Mouse (Mus musculus) kidney, adult 18-20 months (tissue): ENCODE data around the gene Nkapd1.
"Not testable (repeated sequence)": the region's sequence is repeated elsewhere in the genome, so short reads cannot be mapped to it uniquely, and the experiment has no call there.

ENCODE experiments used
- DNase-seq: peaks from one replicate; pipeline ENCODE4 v3.0.0; 2021

The Nkapd1 gene

GRCm38 (mm10) chr9:50616766-50617603, at the start of gene Nkapd1, which contains the start of gene Pih1d2:
Gene Nkapd1, minus strand, starts transcription at chr9:50617464.
Gene Pih1d2, plus strand, starts transcription at chr9:50617321.
- peak; percentile 92 for DNase-seq

- DNase-seq: no peak
These were observed 49.2 kb upstream of the Nkapd1 start for GRCm38 (mm10) chr9:50666442-50666841.

- no peak for DNase-seq
These were observed 47.6 kb upstream of the Nkapd1 start for GRCm38 (mm10) chr9:50664826-50665225.

- DNase-seq: peak; percentile 61
These were observed 43.2 kb upstream of the Nkapd1 start for GRCm38 (mm10) chr9:50660431-50660830.

DNA sequence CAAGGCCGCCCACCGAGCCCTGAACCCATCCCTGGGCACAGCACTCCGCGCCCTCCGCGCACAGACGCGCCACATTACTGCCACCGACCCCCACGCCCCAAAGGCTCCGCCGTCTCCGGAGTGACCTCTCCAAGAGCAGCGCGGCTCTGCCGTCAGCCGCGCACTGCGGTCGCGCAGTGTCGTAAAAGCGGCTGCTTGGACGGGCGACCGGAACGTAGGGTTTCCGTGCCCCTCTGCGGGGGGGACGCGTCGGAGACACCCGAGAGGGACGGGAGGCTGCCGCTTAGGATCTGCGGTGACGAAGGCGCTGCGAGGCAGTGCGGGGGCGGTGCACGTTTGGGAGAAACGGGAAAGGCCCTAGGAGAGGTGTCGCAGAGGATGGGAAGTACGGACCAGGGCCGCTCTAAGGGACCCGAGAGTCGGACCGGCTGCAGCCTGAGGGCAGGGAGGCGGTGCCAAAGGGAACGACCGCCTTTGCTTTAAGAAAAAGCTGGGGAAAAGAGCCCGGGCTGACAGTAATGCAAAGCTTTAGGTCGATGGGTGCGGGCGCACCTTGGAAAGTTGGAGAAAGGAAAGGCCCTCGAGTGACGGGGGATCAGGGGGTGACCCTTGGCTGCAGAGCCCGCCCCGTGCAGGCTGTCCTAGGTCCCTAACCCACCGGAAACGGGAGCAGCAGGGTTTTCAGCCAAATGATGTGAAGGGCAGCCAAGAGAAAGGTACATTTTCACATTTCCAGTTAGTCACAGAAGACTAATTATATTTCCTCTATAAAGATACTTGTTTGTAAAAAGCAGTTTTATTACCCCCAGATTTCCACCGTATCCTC, 42.3 kb upstream of the Nkapd1 start, which contains the start of gene Dlat:
Dlat (minus strand) TSS at position 389 of the 826 bp plus-strand sequence.
- DNase-seq: peak; percentile 91

DNA sequence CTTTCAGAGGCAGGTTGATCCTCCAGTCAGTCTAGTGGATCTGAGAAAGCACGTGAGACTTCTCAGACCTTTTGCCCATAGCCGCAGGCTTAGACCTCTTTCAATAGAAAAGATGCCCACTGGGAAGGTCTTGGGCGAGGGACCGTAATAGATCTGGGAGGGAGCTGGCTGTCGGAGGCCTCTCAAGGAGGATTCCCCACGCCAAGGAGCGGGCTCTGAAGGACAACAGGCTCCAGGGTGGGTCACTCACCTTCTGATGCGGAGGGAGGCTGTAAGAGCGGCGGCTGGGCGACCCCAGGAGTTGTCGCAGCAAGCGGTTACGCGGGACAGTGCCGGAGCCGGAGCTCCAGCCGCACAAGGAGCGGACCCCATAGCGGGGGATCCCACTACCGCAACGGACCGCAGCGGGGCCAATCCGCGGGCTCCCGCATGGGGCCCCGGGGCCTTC, 41.7 kb upstream of the Nkapd1 start:
- DNase-seq: no peak

DNA sequence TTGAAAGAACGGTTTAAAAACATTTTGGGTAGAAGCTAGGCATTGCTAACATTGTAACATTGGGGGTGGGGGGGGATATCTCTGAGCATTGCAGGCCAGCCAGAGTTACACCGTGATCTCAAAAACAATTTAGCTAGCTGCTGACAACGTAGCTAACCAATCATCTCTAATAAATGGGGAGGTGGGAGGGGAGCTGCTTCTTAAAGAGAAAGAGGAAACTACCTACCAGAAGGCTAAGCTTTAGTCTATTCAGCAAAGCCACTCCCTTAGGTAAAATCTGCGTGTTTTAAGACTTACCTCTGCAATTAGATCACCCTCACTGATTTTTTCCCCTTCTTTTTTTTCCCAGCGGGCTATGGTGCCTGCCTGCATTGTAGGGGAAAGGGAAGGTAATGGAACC, 41.1 kb upstream of the Nkapd1 start:
- no peak for DNase-seq

DNA sequence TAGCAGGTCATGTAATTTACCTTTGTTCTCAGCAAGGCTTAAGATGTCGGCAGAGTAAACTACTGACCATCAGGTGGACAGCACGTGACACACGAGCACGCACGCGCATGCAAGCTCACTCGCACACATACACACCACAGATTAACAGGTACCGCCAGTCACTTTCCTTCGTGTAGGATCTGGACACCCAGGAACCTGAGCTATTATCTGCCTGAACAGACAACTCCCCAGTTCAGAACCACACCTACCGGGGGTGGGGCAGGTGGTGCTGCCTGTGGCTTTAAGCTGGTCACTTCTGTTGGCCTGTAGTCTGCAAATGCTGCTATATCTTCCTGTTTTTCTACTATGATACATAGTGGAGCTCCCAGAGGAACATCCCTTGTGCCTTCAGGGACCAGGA, 33.2 kb upstream of the Nkapd1 start:
- DNase-seq: no peak

DNA sequence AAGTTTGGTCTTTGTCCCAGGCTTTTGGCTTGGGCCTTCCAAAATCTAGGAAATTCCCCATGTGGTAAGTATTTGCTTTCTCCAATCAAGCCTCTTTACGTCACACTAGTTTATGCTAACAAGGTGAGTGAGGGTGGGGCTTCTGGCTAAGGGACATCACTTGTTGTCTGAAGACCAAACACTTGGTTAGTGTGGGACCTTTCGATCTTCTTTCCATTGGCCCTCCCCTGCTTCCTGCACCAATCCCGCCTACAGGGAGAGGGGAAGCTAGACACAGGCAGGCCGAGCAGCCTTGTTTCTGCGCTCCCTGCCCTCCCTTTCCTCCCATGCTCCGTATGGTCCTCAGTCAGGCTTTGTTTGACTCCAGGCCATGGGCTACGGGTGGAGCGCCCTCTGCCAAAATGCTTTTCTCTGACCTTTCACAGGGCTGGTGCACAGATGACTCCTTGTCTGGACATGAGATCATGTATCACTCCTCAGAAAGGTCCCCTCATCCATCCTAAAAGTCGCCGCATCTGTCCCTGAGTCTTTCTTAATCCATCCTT, 29.6 kb upstream of the Nkapd1 start:
- DNase-seq: no peak

DNA sequence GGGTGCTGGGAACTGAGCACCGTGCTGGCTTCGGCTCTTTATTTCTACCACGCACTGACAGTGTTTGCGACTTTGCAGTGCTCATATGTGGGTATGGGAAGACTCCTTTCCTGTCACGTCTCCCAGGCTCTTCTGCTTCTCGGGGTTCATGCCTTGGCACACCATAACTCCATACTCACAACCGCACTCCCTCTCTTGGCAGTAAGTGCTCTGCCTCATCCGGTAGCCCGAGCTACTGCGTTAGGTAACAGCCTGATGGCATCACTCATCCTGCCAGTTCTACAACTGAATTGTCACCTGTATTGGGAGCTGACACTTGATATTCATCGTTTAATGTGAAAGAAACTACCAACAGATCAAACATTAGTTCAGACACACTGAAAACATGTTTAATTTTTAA, 17.0 kb upstream of the Nkapd1 start:
- no peak for DNase-seq

DNA sequence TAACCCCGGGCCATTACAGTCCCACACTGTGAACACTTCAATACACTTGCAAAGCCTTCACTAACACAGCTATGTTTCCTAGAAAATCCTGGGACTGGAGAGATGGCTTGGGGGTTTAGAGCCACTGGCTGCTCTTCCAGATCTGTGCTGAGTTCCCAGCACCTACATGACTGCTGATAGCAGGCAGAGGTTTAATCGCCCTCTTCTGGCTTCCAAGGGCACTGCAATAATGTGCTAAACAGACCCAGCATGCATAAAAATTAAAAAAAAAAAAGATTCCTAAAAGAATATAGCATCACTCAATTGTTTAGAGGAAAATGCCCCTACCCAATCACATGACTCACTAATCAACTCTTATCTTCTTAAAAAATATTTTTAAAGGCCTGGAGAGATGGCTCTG, 15.8 kb upstream of the Nkapd1 start:
- DNase-seq: no peak

DNA sequence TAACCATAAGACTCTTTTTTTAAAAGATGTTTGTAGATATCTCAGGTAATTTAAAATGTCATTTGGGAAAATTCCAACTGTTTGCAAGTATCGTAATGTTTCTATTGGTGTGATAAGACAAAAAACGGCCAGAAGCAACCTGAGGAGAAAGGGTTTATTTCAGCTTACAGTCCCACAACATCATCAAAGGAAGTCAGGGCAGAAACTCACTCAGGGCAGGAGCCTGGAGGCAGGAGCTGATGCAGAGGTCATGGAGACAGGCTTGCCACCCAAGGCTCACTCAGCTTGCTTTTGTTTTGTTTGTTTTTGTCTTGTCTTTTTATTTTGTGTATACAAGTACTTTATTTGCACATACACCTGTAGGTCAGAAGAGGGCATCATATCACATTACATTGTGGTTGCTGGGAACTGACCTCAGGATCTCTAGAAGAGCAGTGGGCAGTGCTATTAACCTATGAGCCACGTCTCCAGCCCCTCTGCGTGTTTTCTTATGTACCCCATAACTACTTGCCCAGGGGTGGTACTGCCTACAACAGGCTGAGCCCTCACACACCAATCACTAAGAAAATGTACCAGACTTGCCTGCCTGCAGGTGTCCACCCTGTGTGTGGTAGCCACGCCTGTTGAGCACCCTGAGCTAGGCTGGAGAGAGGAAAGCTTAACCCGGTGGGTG, 14.9 kb upstream of the Nkapd1 start:
- DNase-seq: no peak

GRCm38 (mm10) chr9:50630903-50631302, 13.6 kb upstream of the Nkapd1 start:
- DNase-seq: not testable (repeated sequence)

DNA sequence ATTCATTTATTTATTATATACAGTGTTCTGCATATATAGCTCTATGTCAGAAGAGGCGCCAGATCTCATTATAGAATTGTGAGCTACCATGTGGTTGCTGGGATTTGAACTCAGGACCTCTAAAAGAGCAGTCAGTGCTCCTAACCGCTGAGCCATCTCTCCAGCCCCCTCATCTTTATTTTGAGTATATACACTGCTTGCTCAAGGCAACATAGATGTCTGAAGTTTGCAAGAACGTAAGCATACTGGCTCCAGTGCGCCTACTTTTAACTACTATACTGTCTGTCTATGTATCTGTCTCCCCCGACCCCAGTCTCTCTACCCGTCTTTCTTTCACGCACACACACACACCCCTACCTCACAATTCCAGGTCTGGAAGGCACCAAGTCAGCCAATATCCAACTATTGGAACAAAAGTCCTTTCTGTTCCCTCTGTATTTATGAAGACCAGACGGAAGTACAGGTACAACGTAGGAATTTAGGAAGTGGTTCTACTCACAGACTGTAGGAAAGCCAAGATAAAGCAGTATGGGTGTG, 598 bp upstream of the Nkapd1 start:
- DNase-seq: no peak

DNA sequence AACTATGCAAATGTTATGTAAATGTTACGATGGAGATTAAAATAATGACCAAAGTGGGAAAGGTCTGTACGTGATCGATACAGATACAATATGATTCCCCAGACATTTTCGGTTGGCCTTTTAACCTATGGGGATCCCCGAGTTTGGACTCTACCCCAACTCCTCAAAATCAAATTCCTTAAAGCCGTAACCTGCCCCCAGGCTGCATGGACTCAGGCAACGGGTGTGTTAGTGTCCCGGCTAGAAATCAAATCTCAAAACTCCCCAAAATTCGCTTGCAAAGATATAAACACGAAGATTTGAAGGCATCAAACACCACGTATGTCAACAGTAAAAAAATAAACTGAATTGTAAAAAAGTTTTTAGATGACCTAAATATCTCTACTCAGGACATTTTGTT, 1.1 kb downstream of the Nkapd1 start:
- DNase-seq: no peak

GRCm38 (mm10) chr9:50612115-50612514, 5.1 kb downstream of the Nkapd1 start:
- no peak for DNase-seq

DNA sequence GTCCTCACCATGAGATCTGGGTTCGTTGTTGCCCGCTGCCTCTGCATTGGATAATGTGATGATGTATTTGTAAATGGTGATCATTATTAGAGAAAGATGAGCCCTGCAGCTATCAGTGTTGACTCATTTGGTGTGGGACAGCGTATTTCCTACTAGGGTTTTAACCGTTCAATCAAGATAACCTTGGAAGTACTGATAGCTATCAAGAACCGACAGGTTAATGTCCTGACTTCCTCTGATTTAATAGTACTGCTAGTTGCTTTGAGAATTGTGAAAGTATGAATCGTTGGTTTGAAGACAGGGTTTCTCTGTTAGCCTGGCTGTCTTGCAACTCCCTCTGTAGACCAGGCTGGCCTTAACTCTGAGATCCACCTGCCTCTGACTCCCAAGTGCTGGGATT, 12.9 kb downstream of the Nkapd1 start:
- no peak for DNase-seq

DNA sequence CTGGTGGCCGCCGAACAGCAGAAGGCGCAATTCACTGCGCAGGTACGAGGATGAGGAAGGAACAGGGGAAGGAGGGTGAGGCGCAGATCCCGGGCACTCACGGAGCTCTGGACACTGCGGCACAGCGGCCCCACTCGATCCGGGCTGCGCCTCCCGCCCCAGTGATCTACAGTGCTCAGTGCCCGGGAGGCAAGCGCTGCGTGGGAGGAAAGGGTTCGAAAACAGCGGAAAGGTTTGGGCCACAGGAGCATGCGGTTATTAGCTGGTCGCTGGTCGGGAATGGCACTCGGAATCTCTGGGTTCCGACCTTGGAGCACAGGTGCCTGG, 13.3 kb downstream of the Nkapd1 start:
- DNase-seq: no peak

- peak; percentile 95 for DNase-seq
These were observed 13.9 kb downstream of the Nkapd1 start, which contains the start of the genes Sdhd and Timm8b for GRCm38 (mm10) chr9:50603189-50603997. Gene Sdhd, minus strand, starts transcription at chr9:50603812. Gene Timm8b, plus strand, starts transcription at chr9:50603910.

GRCm38 (mm10) chr9:50602055-50602845, 15.0 kb downstream of the Nkapd1 start:
- peak; percentile 23 for DNase-seq

DNA sequence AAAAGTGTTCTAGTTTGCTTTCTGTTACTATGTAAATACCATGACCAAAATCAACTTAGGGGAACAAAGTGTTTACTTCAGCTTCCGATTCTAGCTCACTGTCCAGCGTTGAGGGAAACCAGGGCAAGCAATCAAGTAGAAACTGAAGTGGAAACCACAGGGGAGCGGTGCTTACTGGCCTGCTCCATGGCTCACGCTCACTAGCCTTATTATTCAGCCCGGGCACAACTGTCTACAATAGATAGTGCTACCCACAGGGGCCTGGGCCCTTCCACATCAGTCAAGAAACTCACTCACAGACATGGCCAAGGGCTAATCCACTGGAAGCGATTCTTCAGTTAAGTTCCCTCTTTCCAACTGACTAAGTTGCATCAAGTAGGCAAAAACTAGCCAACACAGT, 15.7 kb downstream of the Nkapd1 start:
- no peak for DNase-seq
